Mouse (Mus musculus) splenic B cell, adult 2 months (primary cell): ENCODE measurements around the gene Ccdc106.
"Not testable (repeated sequence)": the region's sequence is repeated elsewhere in the genome, so short reads cannot be mapped to it uniquely, and the experiment has no call there.

Source experiments
- DNase-seq: peaks from one replicate; pipeline ENCODE4 v3.0.0-alpha.2; 2011; ENCODE audit warnings: low read depth, low spot score
- H3K27me3 ChIP-seq: 2 replicates; pipeline ENCODE4 v1.6.1; 2012; ENCODE audit warnings: mild to moderate bottlenecking, low read length, moderate library complexity, mixed read lengths; ENCODE audit not compliant: control insufficient read depth, poor library complexity, insufficient read depth, severe bottlenecking
- H3K36me3 ChIP-seq: 2 replicates; pipeline ENCODE4 v1.6.1; 2012; ENCODE audit warnings: mild to moderate bottlenecking, low read length, moderate library complexity, mixed read lengths; ENCODE audit not compliant: control insufficient read depth, poor library complexity, insufficient read depth, severe bottlenecking

Gene Ccdc106

DNA sequence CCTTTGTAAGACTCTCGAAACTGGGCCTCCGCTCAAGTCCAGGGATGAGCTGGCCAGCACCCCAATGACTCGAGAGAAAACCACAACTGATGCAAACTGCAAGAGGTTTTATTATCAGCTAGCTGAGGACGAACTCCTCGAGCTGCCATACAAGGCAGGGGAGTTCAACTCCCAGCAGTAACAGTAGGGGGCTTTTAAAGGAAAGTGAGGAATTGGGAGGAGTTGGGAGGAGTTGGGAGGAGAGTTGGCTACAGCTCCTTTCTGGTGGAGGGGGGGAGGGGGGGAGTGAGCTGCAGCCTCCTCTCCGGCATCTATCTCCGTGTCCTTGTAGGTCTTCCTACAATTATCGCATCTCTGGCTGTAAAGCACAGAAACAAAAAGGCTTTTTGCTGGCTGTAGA, 17.5 kb upstream of the Ccdc106 start:
- not testable (repeated sequence) for DNase-seq, H3K27me3 ChIP-seq, H3K36me3 ChIP-seq

DNA sequence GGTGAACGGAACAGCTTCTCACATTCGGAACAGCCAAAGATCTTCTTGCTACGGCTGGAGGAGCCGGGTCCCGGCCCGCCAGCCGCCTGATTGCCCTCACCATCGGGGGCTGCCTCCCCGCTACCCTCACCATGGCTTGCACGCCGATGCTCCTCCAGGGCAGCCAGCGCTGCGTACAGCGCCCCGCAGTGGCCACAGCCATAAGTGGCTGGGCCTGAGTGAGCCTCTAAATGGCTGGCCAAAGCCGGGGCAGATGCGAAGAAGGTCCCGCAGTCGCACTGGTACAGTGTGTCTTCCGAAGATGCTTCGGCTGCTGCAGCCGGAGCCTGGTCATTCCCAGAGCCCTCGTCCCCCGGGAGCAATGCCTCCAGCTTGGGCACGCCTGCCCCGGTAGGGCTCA, 12.1 kb upstream of the Ccdc106 start:
- Histone ChIP-seq H3K36me3 (peaks cover 21% of the 10 kb centered on the region), H3K27me3 (no peaks in the 10 kb centered on the region)
- DNase-seq: no peak

DNA sequence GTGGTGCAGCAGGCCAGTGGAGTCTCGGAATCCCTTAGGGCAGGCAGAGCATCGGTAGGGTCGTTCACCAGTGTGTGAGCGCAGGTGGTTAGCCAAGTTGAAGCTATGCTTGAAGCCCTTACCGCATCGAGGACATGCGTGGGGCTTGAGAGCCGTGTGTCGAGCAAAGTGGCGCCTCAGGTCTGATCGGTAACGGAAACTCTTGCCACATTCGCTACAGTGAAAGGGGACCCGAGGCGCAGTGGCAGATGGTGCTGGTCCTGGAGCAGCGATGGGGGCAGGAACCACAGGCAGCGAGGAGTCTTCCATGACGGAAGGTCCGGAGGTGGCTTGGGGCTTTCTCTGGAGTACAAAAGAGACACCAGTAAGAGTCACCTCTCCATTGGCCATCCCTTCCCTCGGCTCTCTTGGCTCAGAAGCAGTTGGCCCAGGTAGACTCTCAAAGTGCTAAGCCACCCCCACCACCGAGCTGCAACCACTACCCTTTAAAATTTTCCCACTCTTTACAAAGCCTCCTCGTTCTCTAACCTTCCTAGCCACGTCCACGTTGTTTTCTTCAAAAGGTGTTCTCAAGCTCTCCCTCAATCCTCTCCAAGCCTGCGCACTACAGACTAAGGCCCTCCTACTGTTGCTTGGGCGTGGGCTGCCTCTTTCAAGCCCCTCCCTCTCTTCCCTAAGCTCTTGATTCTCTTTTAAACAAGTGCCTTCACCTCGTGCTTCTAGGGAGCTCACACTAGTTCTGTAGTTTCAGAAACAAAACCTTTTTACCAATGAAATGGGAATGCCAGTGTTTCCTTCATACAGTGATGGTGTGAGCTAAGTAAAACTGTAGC, 7.5 kb upstream of the Ccdc106 start:
- peaks cover 19% of the 10 kb centered on the region for H3K36me3 ChIP-seq
- H3K27me3 ChIP-seq: no peaks in the 10 kb centered on the region
- no peak for DNase-seq

DNA sequence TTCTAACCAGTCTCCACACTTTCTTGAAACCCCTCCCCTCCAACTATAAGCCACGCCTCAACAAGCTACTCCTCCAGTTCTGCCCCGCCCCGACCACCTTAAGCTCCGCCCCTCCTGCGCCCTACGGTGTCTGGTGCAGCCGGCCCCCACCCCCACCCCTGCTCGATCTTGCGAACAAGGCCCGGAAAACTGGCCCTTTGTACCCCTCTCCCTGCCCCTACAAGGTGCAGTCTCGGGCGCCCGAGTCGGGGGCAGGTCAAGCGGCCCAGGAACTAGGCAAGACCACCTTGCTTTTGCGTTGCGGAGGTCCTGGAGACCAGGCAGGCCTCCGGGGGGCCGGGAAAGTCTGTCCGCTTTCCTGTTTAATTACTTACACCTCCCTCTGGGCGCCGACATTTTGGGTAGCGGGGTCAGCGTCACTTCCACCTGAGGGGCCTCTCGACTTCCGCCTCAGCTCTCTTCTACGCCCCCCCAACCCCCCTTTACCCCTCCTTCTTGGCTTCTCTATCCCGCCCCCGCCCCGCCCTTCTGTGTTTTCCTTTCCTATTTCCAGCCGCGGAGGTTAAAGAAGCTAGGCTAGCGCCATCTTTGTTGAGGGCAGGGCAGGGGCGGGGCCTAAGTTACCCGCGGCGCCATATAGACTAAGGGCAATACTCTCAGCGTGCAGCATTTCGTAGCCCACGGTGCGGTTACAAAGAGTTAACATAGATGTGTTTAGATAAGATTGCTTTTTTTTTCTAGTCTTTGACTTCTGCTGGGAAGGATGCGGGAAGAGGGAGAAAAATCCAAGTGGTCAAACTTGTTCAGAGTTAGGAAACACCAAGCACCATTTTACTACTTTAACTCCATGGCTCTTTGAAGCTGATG, 5.9 kb upstream of the Ccdc106 start, which contains the start of the genes Zfp524 and Fiz1:
TSS of gene Zfp524 (plus strand) at position 165 of the 867 bp plus-strand sequence.
TSS of gene Fiz1 (minus strand) at position 447 of the 867 bp plus-strand sequence.
- Histone ChIP-seq H3K36me3 (peaks cover 16% of the 10 kb centered on the region), H3K27me3 (no peaks in the 10 kb centered on the region)

DNA sequence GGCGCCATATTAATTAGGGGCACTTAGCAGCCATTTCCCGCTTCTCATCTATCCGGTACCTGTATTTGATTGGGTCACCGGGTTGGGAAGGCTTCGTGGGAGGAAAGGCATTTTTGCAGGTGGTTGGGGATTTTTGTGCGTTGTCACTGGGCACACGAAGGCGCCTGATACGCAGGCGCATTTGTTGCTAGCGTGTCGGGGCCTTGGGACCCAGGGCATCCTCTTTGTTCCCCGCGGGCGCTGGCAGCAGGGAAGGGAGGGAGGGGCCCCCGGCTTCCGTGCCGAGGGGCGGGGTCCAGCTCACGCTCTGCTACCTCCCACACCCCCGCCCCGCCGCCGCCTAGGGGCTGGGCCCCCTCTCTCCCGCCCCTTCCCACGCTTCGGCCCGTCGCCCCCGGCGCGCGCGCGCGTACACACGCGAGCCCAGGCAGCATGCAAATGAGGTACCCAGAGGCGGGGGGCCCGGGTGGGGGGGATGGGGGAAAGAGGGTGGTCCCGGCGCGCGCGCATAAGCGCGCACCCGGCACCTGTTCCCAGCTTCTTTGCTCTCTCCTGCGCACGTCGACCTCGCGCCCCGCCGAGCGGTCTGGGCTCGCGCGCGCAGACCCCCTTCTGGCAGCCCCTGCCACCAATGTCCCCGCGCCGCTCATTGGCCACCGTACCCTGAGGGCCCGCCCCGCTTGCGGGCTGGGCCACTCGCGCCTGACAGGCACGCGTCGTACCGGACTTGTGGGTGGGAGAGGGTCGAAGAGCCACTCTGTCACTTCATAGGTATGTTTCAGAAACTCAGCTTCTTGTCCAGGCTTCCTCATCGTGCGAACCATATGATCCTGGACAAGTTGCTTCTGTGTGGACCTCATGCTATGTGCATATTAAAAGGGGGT, 5.0 kb upstream of the Ccdc106 start, which contains the start of gene Gm44973:
TSS of gene Gm44973 (plus strand) at position 379 of the 884 bp plus-strand sequence.
- Histone ChIP-seq H3K36me3 (peaks cover 12% of the 10 kb centered on the region; the same call in 1 of the 2 replicates), H3K27me3 (no peaks in the 10 kb centered on the region)
- peak; percentile 95 for DNase-seq

More for the DNA sequence above, 5.9 kb upstream of the Ccdc106 start, which contains the start of the genes Zfp524 and Fiz1:
- peak; percentile 98 for DNase-seq

DNA sequence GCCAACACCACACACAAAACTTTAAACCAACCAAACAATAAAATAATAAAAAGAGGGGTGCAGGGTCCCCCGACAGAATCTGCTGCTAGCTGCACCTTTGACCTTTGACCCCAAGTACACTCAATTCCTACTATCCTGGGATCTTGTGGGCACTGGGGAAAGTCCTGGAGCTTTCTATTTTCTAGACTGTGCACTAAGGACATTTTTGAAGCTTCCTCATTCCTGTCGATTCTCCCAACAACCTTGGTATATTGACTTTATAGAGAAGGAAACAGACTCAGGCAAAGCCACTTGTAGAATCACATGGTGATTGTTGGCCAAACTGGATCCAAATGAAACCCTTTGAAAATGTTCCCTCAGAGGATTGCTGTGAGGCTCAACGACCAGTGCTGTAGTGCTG, 4.3 kb upstream of the Ccdc106 start:
- Histone ChIP-seq H3K27me3 (no peaks in the 10 kb centered on the region), H3K36me3 (peaks cover 8% of the 10 kb centered on the region; the same call in 1 of the 2 replicates)
- DNase-seq: no peak

DNA sequence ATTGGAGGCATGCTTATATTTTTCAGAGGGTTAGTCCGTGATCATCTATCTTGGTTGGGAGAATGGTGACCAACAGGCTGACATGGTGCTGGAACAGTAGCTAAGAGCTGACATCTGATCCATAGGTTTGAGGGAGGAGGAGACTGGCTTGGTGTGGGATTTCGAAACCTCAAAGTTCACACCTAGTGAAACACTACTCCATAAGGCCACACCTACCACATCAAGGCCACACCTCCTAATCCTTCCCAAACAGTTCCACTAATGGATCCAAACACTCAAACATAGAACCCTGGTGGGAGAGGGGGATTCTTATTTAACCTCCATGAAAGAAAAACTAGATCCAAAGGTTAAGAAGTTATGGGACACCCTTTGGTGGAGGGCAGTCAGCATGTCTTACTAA, 3.4 kb upstream of the Ccdc106 start:
- no peak for DNase-seq
- H3K36me3 ChIP-seq: no peaks in the 10 kb centered on the region; the same call in 1 of the 2 replicates

DNA sequence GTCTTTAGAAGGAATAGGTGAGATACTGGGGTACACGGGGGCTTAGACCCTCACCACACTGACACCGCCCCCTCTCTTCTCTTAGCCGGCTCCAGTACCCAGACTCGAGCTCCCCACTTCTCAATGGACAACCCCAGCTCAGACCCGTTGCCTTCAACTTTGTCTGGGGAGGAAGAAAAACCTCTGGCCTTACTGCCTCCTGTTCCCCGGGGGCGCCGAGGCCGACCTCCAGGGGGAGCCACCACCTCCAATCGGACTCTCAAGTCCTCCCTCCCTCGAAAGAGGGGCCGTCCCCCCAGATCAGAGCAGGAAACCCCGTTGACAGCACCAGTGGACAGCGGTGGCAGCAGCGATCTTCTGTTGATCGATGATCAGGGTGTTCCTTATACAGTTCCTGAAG, 3.0 kb upstream of the Ccdc106 start:
- H3K36me3 ChIP-seq: no peaks in the 10 kb centered on the region; the same call in 1 of the 2 replicates
- no peaks in the 10 kb centered on the region for H3K27me3 ChIP-seq
- peak; percentile 30 for DNase-seq

More for the DNA sequence above, 3.4 kb upstream of the Ccdc106 start:
- H3K27me3 ChIP-seq: no peaks in the 10 kb centered on the region

DNA sequence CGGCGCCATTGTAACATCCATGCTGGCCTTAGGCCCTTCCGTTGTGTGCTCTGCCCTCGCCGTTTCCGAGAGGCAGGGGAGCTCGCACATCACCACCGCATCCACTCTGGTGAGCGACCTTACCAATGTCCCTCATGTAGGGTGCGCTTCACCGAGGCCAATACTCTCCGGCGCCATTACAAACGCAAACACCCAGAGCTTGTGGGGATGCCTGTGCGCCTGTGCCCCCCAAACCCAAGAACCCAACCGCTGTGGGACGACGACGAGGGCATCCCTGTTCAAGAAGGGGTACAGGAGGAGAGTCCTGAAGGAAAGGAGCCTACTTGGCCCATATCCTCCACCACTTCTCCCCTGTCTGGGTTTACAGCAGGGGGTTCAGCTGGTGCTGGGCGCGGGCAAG, 2.4 kb upstream of the Ccdc106 start:
- no peak for DNase-seq
- H3K27me3 ChIP-seq: no peaks in the 10 kb centered on the region

DNA sequence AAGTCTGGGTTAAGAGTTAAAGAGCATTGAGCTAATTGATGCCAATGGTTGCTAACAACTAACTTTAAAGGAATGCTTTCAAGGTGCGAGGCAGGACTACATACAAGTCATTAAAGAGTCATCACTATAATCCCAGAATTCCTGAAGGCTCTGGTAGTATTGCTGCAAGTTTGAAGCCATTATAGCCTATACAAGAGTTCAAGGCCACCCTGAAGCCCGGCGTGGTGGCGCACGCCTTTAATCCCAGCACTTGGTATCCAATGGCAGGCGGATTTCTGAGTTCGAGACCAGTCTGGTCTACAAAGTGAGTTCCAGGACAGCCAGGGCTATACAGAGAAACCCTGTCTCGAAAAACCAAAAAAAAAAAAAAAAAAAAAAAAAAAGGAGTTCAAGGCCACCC, 777 bp upstream of the Ccdc106 start:
- H3K36me3 ChIP-seq, H3K27me3 ChIP-seq, DNase-seq: not testable (repeated sequence)

More for the DNA sequence above, 2.4 kb upstream of the Ccdc106 start:
- no peaks in the 10 kb centered on the region for H3K36me3 ChIP-seq

DNA sequence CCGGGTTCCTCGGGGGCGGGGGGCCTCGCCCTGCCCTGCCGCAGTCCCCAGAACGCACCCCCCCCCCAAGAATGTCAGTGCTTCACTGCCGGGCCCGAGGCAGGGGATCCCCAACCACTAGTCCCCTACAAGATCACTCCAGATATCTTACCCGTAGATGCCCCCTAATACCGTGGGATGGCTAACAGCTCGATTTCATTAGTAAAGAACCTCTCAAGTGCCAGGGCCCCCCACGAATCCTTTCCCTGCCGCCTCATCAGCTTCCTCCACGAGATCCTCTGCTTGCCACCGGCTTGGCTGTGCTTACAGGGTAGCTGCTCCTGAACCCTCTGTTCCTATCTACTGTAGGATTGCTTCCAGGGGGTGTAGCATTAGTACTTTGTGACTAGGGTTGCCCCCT, 332 bp downstream of the Ccdc106 start:
- H3K27me3 ChIP-seq: no peaks in the 10 kb centered on the region
- no peaks in the 10 kb centered on the region for H3K36me3 ChIP-seq
- DNase-seq: no peak

DNA sequence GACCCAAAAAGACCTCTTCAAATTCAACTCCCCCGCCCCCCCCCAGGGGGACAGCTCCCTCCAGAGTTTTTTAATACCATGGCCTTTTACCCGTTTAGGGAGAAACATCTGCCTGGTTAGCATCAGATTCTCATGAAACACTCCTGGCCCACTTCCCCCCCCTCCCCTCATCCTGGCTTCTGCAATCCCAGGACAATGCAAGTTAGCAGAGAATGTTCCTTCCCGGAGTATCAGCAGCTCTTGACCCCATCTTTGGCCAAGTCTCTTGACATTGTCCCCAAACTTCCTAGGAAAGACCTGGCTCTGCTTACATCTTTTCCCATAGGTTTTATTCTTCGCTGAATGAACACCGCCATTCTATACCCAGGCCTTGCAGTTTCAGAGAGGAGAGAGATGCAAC, 844 bp downstream of the Ccdc106 start:
- Histone ChIP-seq H3K36me3 (no peaks in the 10 kb centered on the region), H3K27me3 (no peaks in the 10 kb centered on the region)
- no peak for DNase-seq

DNA sequence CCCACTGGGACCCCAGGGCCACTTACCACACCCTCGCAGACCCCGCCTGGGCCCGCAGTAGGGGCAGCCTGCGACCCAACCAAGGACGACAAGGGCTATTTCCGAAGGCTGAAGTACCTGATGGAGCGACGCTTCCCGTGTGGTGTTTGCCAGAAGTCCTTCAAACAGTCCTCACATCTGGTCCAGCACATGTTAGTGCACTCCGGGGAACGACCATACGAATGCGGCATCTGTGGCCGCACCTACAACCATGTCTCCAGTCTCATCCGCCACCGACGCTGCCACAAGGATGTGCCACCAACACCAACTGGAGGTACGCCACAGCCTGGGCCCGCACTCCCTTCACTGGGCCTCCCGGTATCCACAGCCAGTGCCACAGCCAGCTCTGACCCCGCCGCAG, 9.2 kb downstream of the Ccdc106 start:
- H3K27me3 ChIP-seq: no peaks in the 10 kb centered on the region
- DNase-seq: no peak
- peaks cover 32% of the 10 kb centered on the region for H3K36me3 ChIP-seq

DNA sequence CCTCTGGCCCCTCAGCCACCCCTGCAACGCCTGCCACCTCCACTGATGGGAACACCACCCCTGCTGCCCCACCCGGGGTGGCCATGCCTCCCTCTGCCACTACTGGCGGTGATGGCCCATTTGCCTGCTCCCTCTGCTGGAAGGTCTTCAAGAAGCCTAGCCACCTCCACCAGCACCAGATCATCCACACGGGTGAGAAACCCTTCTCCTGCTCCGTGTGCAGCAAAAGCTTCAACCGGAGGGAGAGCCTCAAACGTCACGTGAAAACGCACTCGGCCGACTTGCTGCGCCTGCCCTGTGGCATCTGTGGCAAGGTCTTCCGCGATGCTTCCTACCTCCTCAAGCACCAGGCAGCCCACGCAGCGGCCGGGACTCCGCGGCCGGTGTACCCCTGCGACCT, 9.6 kb downstream of the Ccdc106 start:
- Histone ChIP-seq H3K27me3 (no peaks in the 10 kb centered on the region), H3K36me3 (peaks cover 32% of the 10 kb centered on the region)
- DNase-seq: no peak
